Mouse (Mus musculus) large intestine, adult 2 months (tissue): ENCODE measurements around the gene Sphk2. TPM values are rescaled to one million over a fixed set of nuclear protein-coding genes. Genes with fewer than 3 reads are reported as not detected.
"Not testable (repeated sequence)": the region's sequence is repeated elsewhere in the genome, so short reads cannot be mapped to it uniquely, and the experiment has no call there.

Experiments used
- DNase-seq: peaks from one replicate; pipeline ENCODE4 v3.0.0-alpha.2; 2012; ENCODE audit warnings: low read depth, low spot score
- WGBS: fragments of 180-500 bp; shearing (Covaris S2); methylation state at CpG from one replicate; pipeline ENCODE4 v1.1.7; 2018; 5-methylcytosine and 5-hydroxymethylcytosine counted together
- polyA plus RNA-seq: library from polyadenylated mRNA; depleted of rRNA; stranded (reverse); fragments of >200 nt; gene quantifications from 2 replicates; pipeline ENCODE4 v1.2.3, GENCODE M21; 2012; rRNA removed

Sphk2 gene
- polyA plus RNA-seq, 1 experiment: 51.9 TPM

DNA sequence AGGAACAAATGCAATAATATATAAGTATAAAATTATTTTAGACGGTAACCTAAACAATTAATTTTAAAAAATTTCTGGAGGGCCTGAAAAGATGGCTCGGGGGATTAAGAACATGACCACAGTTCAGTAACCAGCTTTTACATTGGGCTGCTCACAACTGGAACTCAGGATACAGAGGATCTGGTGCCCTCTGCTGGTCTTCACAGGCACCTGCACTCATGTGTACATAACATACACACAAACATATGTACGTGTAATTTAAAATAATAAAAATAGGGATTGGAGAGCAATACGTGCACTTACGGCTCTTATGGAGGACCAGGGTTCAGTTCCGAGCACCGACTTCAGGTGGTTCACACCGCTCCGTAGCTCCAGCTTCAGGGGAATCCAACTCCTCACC lies 48.9 kb downstream of the Sphk2 start:
- WGBS: 93% methylated on average over 9 of the region's 9 CpGs
- DNase-seq: no peak

DNA sequence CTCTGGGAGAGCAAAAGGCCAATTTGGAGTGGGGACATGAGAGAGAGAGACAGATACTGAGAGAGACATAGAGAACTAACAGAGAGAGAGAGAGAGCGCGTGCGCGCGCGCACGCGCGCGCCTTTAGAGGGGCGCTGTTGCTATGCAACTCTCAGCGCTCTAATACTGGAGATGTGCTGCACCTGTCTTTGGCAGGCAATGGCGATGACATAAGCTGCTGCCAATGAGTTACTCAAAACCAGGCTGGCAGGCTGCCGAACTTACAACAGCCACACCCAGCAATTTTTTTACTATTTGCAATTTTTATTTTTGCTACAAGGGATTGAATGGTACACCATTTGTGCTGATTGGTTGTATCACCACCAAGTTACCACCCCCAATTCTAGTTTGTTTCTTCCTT lies 50.0 kb downstream of the Sphk2 start:
- DNase-seq: no peak
- WGBS: 43% methylated on average over 14 of the region's 14 CpGs

DNA sequence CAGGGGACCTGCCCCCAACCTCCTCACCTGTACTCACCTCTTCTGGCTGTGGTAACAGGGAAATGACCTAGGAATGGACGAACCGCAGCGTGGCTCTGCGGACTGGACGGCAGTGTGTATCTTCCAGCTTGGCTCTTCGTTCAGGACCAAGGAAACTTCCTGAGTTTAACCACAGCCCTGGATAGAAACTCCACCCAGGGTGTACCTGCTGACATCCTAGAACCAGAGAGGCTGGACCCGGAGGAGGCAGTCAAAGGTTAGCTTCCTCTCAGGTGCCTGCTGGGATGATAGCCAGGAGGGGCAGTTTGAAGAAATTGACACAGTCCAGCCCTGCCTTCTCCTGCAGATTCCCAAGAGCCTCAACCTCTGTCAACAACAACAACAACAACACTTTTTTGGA lies 51.6 kb downstream of the Sphk2 start, which contains the start of gene Fut2:
Gene Fut2, minus strand, starts transcription at position 234 of the 400 bp plus-strand sequence.
- WGBS: 31% methylated on average over 7 of the region's 7 CpGs
- DNase-seq: no peak

GRCm38 (mm10) chr7:45665303-45666138 lies 52.3 kb downstream of the Sphk2 start:
- DNase-seq: no peak
- WGBS: 23% methylated on average over 13 of the region's 13 CpGs

DNA sequence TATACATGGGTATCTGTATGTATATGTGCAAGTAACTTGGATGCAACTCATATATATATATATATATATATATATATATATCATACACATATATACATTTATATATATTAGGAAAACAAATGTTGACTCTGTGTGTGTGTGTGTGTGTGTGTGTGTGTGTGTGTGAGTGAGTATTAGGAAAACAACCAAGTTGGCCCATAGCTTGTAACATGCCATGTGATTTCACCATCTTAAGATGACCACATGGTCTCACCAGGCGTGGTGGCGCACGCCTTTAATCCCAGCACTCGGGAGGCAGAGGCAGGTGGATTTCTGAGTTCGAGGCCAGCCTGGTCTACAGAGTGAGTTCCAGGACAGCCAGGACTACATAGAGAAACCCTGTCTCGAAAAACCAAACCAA lies 56.1 kb downstream of the Sphk2 start:
- whole genome bisulfite sequencing: 92% methylated on average over 6 of the region's 6 CpGs
- not testable (repeated sequence) for DNase-seq

DNA sequence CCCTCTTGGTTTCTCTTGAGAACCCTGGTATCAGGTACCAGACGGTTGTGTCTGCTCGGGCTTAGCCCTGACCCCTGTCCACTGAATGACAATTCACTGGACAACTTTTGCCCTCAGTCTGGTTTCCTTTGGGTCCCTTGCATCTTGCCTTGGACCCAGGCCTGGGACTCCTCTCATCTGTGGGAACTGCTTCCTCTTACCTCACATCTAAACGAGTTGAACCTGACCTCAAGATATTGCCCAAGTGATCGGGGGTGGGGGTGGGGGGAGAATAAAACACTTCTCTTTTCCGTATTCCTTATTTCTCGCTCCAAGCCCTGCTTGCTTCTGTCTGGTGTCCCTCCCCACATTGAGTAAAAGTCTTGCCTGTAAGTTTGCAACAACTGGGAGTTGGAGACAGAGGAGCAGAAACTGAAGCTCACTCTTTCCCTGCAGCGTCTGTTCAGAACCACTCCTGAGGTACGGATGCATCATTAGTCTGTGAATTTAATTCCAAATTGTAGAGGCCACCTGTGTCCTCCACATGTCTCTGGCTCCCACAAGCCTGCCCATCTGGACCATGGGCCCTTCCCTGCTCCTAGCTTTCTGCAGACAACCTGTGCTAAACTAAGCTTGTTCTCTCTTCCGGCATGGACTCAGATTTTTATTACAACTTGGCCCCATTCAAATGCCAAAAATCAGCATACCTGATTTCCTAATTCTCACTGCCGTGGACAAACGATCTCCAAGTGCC lies 56.9 kb downstream of the Sphk2 start:
- no peak for DNase-seq
- 79% methylated on average over 11 of the region's 11 CpGs for whole genome bisulfite sequencing

Other genes with a start within 250 kb of the Sphk2 start
- 0.30 TPM in 1 of 2 replicates, not detected in the other for gene Tulp2, start 236.1 kb downstream of the Sphk2 start, polyA plus RNA-seq
- gene Gm45808, start 231.2 kb downstream of the Sphk2 start, polyA plus RNA-seq: not detected in 2 replicates
- 0.45 and 1.4 TPM in 2 replicates for gene Dhdh, start 229.2 kb downstream of the Sphk2 start, polyA plus RNA-seq
- 384 and 422 TPM in 2 replicates for gene Nucb1, start 207.6 kb downstream of the Sphk2 start, polyA plus RNA-seq
- gene Ppp1r15a, start 191.7 kb downstream of the Sphk2 start, polyA plus RNA-seq: 14.8 and 18.4 TPM in 2 replicates
- gene Plekha4, start 191.7 kb downstream of the Sphk2 start, polyA plus RNA-seq: 4.0 and 4.6 TPM in 2 replicates
- 0.30 and 0.50 TPM in 2 replicates for gene Hsd17b14, start 163.1 kb downstream of the Sphk2 start, polyA plus RNA-seq
- gene Bcat2, start 147.8 kb downstream of the Sphk2 start, polyA plus RNA-seq: 33.8 and 40.9 TPM in 2 replicates
- 0.25 and 0.29 TPM in 2 replicates for gene Fgf21, start 102.5 kb downstream of the Sphk2 start, polyA plus RNA-seq
- 2.5 and 2.7 TPM in 2 replicates for gene Fut1, start 100.7 kb downstream of the Sphk2 start, polyA plus RNA-seq
- gene Izumo1, start 96.2 kb downstream of the Sphk2 start, polyA plus RNA-seq: 0.07 and 0.25 TPM in 2 replicates
- 5.0 and 5.3 TPM in 2 replicates for gene Rasip1, start 90.5 kb downstream of the Sphk2 start, polyA plus RNA-seq
- gene Mamstr, start 78.0 kb downstream of the Sphk2 start, polyA plus RNA-seq: 0.77 and 1.3 TPM in 2 replicates
- gene Fut2, start 51.6 kb downstream of the Sphk2 start, polyA plus RNA-seq: 11.6 and 64.5 TPM in 2 replicates
- 0.92 and 4.4 TPM in 2 replicates for gene Ntn5, start 34.0 kb downstream of the Sphk2 start, polyA plus RNA-seq
- gene Sec1, start 23.6 kb downstream of the Sphk2 start, polyA plus RNA-seq: 0.10 and 0.63 TPM in 2 replicates
- gene Car11, start 18.2 kb downstream of the Sphk2 start, polyA plus RNA-seq: 2.7 and 3.6 TPM in 2 replicates
- 6.4 and 7.9 TPM in 2 replicates for gene Dbp, start 12.9 kb downstream of the Sphk2 start, polyA plus RNA-seq
- gene Rpl18, start 2.5 kb downstream of the Sphk2 start, polyA plus RNA-seq: 1,707 and 1,915 TPM in 2 replicates
- 106 and 117 TPM in 2 replicates for gene Fam83e, start 3.2 kb upstream of the Sphk2 start, polyA plus RNA-seq
- not detected in 2 replicates for gene Spaca4, start 7.8 kb upstream of the Sphk2 start, polyA plus RNA-seq
- gene Lmtk3, start 65.7 kb upstream of the Sphk2 start, polyA plus RNA-seq: 0.73 and 2.1 TPM in 2 replicates
- 210 and 303 TPM in 2 replicates for gene Sult2b1, start 66.7 kb upstream of the Sphk2 start, polyA plus RNA-seq
- gene Cyth2, start 96.6 kb upstream of the Sphk2 start, polyA plus RNA-seq: 39.6 and 49.1 TPM in 2 replicates
- 0.33 and 0.48 TPM in 2 replicates for gene Kcnj14, start 106.8 kb upstream of the Sphk2 start, polyA plus RNA-seq
- gene Grwd1, start 112.9 kb upstream of the Sphk2 start, polyA plus RNA-seq: 15.9 and 17.8 TPM in 2 replicates
- gene Kdelr1, start 154.8 kb upstream of the Sphk2 start, polyA plus RNA-seq: 357 and 385 TPM in 2 replicates
- 1.1 and 2.6 TPM in 2 replicates for gene Grin2d, start 160.4 kb upstream of the Sphk2 start, polyA plus RNA-seq
- gene Syngr4, start 178.7 kb upstream of the Sphk2 start, polyA plus RNA-seq: 0.26 and 0.41 TPM in 2 replicates
- gene Tmem143, start 178.9 kb upstream of the Sphk2 start, polyA plus RNA-seq: 28.7 and 33.5 TPM in 2 replicates
- gene Emp3, start 203.4 kb upstream of the Sphk2 start, polyA plus RNA-seq: 66.0 and 74.3 TPM in 2 replicates
- 1.7 and 2.8 TPM in 2 replicates for gene Ccdc114, start 206.1 kb upstream of the Sphk2 start, polyA plus RNA-seq